In genomic region chr1:89317897-89318296, GRCm38 (mm10) we compare ENCODE assay signal across 27 mouse cellular contexts.
DNase-seq lines count a peak whose midpoint lies in the region; ATAC-seq lines count a peak whose summit lies in the region.
"Had no signal": no experiment of that assay in that cellular context is flagged by ENCODE, and none has a peak within 500 bp of the region (broad histone marks: within the 10 kb centered on the region; RNA-seq: fewer than 3 reads in every experiment).

No protein-coding gene starts in this region.

- H3K27me3 ChIP-seq in forebrain, embryonic 10.5 days (ENCODE audit: poor library complexity, severe bottlenecking), result 0 out of 2 replicates have a peak, but pooled peaks cover 4% of the 10 kb centered on the region
- no peaks in the 10 kb centered on the region for H3K27me3 ChIP-seq in forebrain, embryonic 16.5 days (replicated peaks; ENCODE audit: control insufficient read depth, insufficient read depth, low read length)
- H3K27me3 ChIP-seq in intestine, embryonic 14.5 days (replicated peaks; ENCODE audit: control insufficient read depth, insufficient read depth, low read length), result no peaks in the 10 kb centered on the region
- H3K27me3 ChIP-seq in intestine, embryonic 16.5 days (replicated peaks; ENCODE audit: control insufficient read depth, insufficient read depth, low read length), result no peaks in the 10 kb centered on the region
- H3K27me3 ChIP-seq: CH12.LX; embryonic facial prominence, embryonic 12.5 days; forebrain, embryonic 12.5 days had no signal

- no peaks in the 10 kb centered on the region for H3K36me3 ChIP-seq in forebrain, embryonic 10.5 days (replicated peaks)
- H3K36me3 ChIP-seq in forebrain, embryonic 16.5 days (ENCODE audit: control insufficient read depth, insufficient read depth), result no peaks in the 10 kb centered on the region
- H3K36me3 ChIP-seq in intestine, embryonic 14.5 days (ENCODE audit: control insufficient read depth, insufficient read depth, low read length), result no peaks in the 10 kb centered on the region
- no peaks in the 10 kb centered on the region for H3K36me3 ChIP-seq in intestine, embryonic 16.5 days (ENCODE audit: control insufficient read depth, insufficient read depth, low read length)
- H3K36me3 ChIP-seq: embryonic facial prominence, embryonic 10.5 days; embryonic facial prominence, embryonic 12.5 days; forebrain, embryonic 12.5 days; G1E had no signal

- no peak overlapping the region for H3K4me3 ChIP-seq in forebrain, embryonic 10.5 days
- H3K4me3 ChIP-seq in forebrain, embryonic 16.5 days (replicated peaks; ENCODE audit: low read length), result no peak overlapping the region
- H3K4me3 ChIP-seq in intestine, embryonic 14.5 days (ENCODE audit: low read depth, low read length), result no peak overlapping the region
- H3K4me3 ChIP-seq in intestine, embryonic 16.5 days (ENCODE audit: low read length), result no peak overlapping the region
- H3K4me3 ChIP-seq: embryonic facial prominence, embryonic 10.5 days; embryonic facial prominence, embryonic 12.5 days; forebrain, embryonic 12.5 days had no signal

- 96% methylated on average over 4 of the region's 4 CpGs for WGBS in forebrain, embryonic 10.5 days
- 96% methylated on average over 4 of the region's 4 CpGs for WGBS in forebrain, embryonic 16.5 days
- WGBS in intestine, embryonic 14.5 days, result 92% methylated on average over 4 of the region's 4 CpGs
- 91% methylated on average over 4 of the region's 4 CpGs for WGBS in intestine, embryonic 16.5 days

- H3K9ac ChIP-seq in forebrain, embryonic 16.5 days (replicated peaks; ENCODE audit: low read depth, low read length), result no peak overlapping the region
- H3K9ac ChIP-seq in intestine, embryonic 14.5 days (ENCODE audit: low read length), result no peak overlapping the region
- H3K9ac ChIP-seq in intestine, embryonic 16.5 days (ENCODE audit: low read depth, low read length), result no peak overlapping the region
- H3K9ac ChIP-seq: embryonic facial prominence, embryonic 12.5 days; forebrain, embryonic 12.5 days; forebrain, postnatal 0 days had no signal

- H3K4me1 ChIP-seq in forebrain, embryonic 10.5 days, result no peaks in the 10 kb centered on the region
- no peaks in the 10 kb centered on the region for H3K4me1 ChIP-seq in forebrain, embryonic 16.5 days (replicated peaks; ENCODE audit: control insufficient read depth, insufficient read depth, low read length)
- H3K4me1 ChIP-seq in intestine, embryonic 14.5 days (replicated peaks; ENCODE audit: control insufficient read depth, insufficient read depth, low read length), result no peaks in the 10 kb centered on the region
- no peaks in the 10 kb centered on the region for H3K4me1 ChIP-seq in intestine, embryonic 16.5 days (ENCODE audit: control insufficient read depth, insufficient read depth, low read length)
- H3K4me1 ChIP-seq: embryonic facial prominence, embryonic 10.5 days; embryonic facial prominence, embryonic 12.5 days; forebrain, embryonic 12.5 days had no signal

- ATAC-seq in forebrain, embryonic 16.5 days, result no peak
- no peak for ATAC-seq in intestine, embryonic 14.5 days (replicated peaks; ENCODE audit: low FRiP score, low TSS enrichment, low read depth)
- no peak for ATAC-seq in intestine, embryonic 16.5 days
- ATAC-seq in megakaryocyte progenitor cell, adult 5-6 weeks (replicated peaks; ENCODE audit: poor library complexity), result peak; percentile 14; the same call in 1 of the 2 replicates
- ATAC-seq: activated CD4-positive, CD25-positive, alpha-beta regulatory T cell, adult 4 months; CD4-positive, CD25-positive, alpha-beta regulatory T cell, adult 4 months; forebrain, embryonic 14.5 days; forebrain, postnatal 0 days; Patski had no signal

- H3K9me3 ChIP-seq in forebrain, embryonic 10.5 days, result no peaks in the 10 kb centered on the region
- H3K9me3 ChIP-seq in forebrain, embryonic 16.5 days (ENCODE audit: control insufficient read depth, low read length), result no peaks in the 10 kb centered on the region
- H3K9me3 ChIP-seq in intestine, embryonic 14.5 days (ENCODE audit: control insufficient read depth, low read length), result no peaks in the 10 kb centered on the region
- H3K9me3 ChIP-seq in intestine, embryonic 16.5 days (ENCODE audit: control insufficient read depth, low read length), result no peaks in the 10 kb centered on the region
- H3K9me3 ChIP-seq: embryonic facial prominence, embryonic 10.5 days; embryonic facial prominence, embryonic 12.5 days; forebrain, embryonic 12.5 days had no signal

- DNase-seq in forebrain, embryonic 10.5 days (ENCODE audit: extremely low spot score, low spot score), result peak; percentile 7
- DNase-seq in intestine, embryonic 14.5 days (ENCODE audit: low spot score), result peak; percentile 44
- no peak for DNase-seq in retina, postnatal 1 day
- no peak for DNase-seq in adipocyte (ENCODE audit: low spot score)
- DNase-seq: adrenal gland, adult 2 months; adrenal gland, postnatal 10 days; adrenal gland, postnatal 25 days; B cell, adult 2 months; cerebellum, adult 11 months; cerebellum, adult 18-20 months; cerebellum, adult 8-10 months; cerebellum, adult 9-11 months; cerebellum, postnatal 14 days; cerebellum, postnatal 36 days; forebrain, postnatal 0 days had no signal

- H3K4me2 ChIP-seq in forebrain, embryonic 16.5 days (ENCODE audit: low read length), result no peak overlapping the region
- no peak overlapping the region for H3K4me2 ChIP-seq in intestine, embryonic 14.5 days (ENCODE audit: low read length)
- no peak overlapping the region for H3K4me2 ChIP-seq in intestine, embryonic 16.5 days (ENCODE audit: low read depth, low read length)
- H3K4me2 ChIP-seq: embryonic facial prominence, embryonic 12.5 days; forebrain, embryonic 12.5 days had no signal

- no peak overlapping the region for H3K27ac ChIP-seq in forebrain, embryonic 10.5 days
- H3K27ac ChIP-seq in forebrain, embryonic 16.5 days (ENCODE audit: low read length), result no peak overlapping the region
- no peak overlapping the region for H3K27ac ChIP-seq in intestine, embryonic 14.5 days (ENCODE audit: low read depth)
- no peak overlapping the region for H3K27ac ChIP-seq in intestine, embryonic 16.5 days (ENCODE audit: low read length)
- H3K27ac ChIP-seq: embryonic facial prominence, embryonic 10.5 days; embryonic facial prominence, embryonic 12.5 days; forebrain, embryonic 12.5 days had no signal

Comparison
In these comparisons a context has a peak if more than half of its experiments do, and no peak if none do; other contexts are left out.
1. DNase-seq: peak in forebrain, embryonic 10.5 days (single experiment) and intestine, embryonic 14.5 days (single experiment); none in retina, postnatal 1 day (single experiment) and adipocyte (single experiment).